Mouse (Mus musculus): Measurements from ENCODE around the gene Slfn5.
"Not testable (repeated sequence)": the region's sequence is repeated elsewhere in the genome, so short reads cannot be mapped to it uniquely, and the experiment has no call there.

Gene Slfn5

DNA sequence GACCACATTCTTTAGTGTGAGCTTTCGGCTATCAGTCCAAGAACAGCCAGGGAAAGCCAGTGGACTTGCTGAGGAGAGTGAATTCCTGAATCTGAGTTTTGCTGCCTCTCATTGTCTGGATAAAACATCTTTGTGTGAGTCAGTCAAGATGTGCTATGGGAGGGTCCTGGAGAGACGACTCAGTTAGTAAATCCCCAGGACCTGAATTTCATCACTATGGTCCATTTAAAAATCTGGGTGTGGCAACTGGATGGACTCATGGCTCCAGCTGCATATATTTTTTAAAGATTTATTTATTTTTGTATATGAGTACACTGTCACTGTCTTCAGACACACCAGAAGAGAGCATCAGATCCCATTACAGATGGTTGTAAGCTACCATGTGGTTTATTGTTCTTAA is 5.5 kb upstream of the Slfn5 start:
- DNase-seq (ENCODE audit: low spot score in 2 of 2), result no peak

DNA sequence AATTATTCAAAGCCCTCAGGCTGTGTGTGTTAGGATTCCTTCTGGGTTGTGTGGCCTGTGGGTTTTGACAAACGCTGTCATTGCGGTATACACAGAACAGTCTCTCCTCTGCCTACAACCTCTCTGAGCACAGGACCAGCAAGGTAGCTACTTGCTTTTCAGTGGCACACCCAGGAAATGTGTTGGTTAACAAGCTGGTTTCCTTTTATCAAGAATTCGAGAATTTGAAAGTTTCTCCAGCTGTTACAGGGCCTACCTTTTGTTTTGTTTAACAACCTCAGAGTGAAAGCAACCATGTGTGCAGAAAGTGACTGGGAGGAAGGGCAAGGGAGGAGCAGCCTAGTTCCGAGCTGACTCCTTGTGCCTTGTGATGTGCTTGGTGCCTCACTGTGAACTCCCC is 3.7 kb upstream of the Slfn5 start:
- DNase-seq (ENCODE audit: low spot score in 2 of 2), result no peak

DNA sequence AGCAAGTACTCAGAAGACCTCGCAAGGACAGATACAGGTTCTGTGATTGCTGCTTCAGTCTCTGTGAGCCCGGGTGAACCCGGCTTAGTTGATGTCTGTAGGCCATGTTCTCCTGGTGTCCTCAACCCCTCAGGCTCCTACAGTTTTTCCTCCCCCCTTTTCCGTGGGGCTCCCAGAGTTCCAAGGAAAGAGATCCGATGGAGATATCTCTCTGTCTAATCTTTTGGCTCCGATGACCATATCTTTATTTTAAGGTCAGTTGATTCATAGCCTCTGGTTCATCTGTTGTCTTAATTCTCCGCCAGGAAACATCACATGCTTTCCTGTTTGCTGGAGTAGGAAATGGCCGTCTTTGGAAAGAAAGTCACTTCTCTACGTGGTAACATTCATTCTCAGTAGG is 2.1 kb upstream of the Slfn5 start:
- no peak for DNase-seq (ENCODE audit: low spot score in 2 of 2)

DNA sequence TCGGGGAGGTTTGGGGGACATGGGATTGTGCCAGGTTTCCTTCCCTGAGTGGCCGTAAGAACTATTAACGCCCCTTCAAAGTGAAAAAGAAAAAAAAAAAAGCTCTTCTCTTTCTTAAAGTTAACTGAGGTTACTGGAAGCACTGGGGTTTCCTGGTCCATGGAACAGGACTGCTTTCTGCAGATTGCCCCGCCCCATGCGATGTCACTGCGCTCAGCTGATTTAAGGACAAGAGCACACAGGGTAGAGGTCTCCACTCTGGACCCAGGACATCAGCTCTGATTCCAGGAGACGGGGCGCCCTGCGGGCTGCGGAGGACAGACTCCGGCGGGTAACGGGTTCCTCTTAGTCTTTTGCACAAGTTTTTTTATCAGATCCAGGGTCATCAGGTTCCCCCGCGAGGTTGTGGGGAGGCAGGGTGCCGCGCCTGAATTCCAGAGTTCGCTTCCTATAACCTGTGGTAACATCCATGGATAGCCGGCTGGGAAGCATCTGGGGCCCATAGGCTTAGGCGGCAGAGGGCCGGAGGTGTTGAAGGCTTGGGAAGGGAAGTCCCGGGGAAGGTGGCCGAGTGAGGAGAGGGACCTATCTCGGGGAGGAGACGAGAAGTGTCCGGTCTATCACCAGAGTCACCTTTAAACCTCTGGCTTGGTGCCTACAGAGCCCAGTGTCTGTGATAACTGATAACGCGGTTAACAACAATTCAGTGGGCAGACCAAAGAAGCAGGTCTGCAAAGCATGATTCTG is 889 bp downstream of the Slfn5 start:
- no peak for DNase-seq (ENCODE audit: low spot score in 2 of 2)

DNA sequence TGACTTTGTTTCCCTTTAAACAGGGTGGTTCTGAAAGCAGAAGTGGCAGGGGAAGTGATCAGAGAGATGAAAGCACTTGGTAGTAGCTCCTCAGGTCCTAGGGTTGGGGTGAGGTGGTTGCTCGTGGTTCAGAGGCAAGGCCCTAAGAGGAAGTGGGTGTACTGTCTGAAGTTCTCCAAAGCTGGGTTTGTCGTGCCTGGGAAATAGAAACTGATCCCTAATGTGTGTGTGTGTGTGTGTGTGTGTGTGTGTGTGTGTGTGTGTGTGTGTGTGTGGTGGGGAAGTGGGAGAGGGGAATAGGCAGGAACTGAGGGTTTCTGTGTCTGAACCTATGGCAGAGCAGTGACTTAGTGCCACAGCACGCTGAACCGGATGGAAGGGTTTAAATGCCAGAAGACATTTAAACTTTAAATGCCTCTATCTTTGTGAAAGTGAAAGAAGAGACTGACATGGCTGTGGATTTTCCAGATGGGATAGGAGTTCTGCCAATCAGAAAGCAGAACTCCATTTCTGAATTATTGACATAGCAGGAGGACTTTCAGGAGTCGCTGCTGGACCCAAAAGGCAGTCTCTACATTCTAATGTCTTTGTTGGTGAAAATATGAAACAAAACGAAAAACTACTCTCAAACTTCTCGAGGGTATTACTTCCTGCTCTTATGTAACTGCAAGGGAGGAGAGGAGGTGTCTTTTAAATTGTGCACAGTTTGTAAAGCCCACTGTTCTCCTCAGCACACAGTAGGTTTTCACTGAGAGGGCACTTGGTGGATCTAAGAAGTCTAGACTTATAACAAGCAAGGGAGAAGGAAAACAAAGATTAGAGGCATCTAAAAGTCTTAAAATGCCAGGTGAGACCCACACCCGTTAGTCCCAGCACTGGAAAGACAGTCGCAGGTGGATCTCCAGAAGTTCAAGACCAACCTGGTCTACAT is 1.7 kb downstream of the Slfn5 start:
- DNase-seq (ENCODE audit: low spot score in 2 of 2), result no peak

DNA sequence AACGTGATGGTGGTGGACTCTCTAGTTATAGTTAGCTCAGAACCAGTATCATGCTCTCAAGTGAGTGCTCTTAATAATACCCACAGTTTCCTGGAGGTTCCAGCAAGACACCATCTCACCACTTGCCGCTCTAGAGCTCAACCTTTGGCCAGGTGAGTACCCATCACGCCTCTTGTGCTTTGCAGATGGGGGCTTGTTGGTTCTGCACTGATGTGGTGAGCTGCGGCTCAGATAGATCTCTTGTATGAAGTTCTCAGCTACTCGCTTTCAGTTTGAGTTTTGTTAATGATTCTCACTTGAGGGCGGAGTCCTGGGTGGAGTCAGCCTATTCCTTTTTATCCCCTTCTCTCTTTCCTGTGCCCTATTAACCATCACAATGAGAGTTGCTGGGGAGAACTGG is 3.5 kb downstream of the Slfn5 start:
- DNase-seq (ENCODE audit: low spot score in 2 of 2), result no peak

DNA sequence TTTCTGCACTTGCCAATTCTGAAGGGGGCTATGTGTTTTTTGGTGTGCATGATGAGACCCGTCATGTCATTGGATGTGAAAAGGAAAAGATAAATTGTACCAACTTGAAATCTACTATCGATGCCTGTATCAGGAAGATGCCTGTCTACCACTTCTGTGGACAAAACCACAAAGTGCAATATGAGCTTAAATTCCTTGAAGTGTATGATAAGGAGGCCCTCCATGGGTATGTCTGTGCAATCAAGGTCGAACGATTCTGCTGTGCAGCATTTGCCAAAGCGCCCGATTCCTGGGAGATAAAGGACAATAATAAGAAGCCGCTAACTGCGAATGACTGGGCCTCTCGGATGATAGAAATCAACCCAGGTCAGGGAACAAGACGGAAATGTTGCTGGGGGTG is 5.8 kb downstream of the Slfn5 start:
- DNase-seq (ENCODE audit: low spot score in 2 of 2), result no peak

DNA sequence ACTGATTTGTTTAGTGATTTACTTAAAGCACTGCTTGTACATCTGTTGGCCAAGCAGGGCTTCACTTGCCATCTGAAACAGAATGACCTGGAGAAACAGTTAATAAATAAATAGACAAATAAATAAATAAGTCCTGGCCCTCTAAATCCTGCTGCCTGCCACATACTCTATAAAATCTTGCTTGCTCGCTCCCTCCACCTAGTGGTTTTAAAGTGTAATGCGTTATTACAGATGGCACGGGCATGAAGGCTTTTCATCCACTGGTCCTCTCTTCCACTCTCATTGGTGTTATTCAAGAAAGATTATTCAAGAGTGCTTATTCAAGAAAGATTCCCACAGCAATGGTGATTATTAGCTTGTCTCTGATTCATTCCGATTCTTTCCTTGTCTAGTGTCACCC is 8.5 kb downstream of the Slfn5 start:
- no peak for DNase-seq (ENCODE audit: low spot score in 2 of 2)

DNA sequence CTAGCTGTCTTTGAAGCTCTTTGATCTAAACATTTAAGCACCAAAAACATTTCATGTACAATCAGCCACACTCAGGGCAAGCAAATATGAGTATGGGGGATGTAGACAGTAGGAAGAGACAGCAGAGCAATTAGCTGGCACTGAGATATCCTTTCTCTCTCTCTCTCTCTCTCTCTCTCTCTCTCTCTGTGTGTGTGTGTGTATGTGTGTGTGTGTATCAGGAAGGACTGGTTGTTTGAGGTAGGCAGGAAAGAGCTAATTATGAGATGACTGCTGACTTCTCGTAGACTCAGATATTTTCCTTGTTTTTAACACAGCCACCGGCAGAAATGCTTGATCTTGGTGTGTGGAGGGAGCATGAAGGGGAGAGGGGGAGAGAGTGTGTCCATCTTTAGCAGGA is 10.6 kb downstream of the Slfn5 start:
- no peak for DNase-seq (ENCODE audit: low spot score in 2 of 2)

DNA sequence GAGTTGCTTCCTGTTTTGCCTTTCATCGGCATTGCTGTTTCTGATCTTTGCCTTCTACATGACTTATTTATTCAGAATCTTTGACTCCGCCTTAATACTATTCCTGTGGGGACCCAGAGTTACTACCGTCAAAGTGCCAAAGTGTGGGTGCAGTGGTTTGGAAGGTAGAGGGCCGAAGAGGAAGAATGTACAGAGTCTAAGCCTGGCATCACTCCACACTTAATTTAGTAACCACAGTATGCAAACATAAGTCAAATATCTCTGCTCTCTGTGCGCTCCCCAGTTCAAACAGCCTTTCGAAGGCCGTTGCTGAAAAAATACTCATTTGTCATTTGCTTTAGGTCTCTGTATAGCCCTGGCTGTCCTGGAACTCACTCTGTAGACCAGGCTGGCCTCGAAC is 11.1 kb downstream of the Slfn5 start:
- no peak for DNase-seq (ENCODE audit: low spot score in 2 of 2)

DNA sequence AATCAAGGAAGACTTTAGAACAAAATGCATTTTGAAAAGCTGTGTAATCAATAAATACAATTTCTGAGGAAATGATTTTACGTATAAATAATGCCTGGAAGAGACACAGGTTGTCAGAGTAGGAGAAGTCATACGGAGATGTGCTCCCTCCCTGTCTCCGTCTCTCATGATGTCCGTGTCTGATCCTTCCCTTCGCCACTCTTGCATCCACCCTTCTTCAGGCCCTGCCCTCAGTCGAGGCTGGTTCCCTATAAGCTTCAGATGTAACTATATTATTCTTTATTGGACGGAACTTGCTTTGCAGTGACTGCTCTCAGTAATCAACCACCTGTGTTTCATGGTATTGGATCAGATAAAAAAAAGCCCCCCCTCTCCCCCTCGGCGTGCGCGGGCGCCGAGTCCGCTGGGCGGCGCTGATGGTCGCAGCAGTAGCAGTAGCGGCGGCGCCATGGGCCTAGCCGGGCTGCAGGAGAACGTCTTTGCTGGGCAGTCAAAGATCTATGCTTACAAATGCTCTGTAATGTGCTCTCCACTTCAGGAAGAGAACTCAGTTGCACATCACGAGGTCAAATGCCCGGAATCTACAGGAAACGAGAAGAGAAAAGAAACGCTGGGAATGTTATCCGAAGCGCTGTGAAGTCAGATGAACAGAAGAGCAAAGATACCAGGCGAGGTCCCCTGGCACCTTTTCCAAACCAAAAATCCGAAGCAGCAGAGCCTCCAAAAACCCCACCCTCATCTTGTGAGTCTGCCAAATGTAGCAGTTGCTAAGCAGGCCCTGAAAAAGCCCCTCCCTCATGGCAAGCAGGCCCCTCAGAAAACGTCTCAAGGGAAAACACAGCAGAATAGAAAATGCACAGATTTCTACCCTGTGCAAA is 19.8 kb downstream of the Slfn5 start:
- no peak for DNase-seq (ENCODE audit: low spot score in 2 of 2)

DNA sequence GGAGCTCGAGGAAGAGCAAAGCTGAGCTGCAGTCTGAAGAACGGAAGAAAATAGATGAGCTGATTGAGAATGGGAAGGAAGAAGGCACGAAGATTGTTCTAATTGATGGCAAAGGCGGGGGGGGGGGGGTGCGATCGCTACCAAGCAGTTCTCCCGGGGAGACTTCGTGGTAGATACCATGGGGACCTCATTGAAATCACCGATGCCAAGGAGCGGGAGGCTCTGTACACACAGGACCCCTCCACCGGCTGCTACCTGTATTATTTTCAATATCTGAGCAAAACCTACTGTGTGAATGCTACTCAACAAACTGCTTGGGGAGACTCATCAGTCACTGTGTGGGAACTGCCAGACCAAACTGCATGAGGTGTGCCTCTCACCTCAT is 20.4 kb downstream of the Slfn5 start:
- DNase-seq (ENCODE audit: low spot score in 2 of 2), result no peak

DNA sequence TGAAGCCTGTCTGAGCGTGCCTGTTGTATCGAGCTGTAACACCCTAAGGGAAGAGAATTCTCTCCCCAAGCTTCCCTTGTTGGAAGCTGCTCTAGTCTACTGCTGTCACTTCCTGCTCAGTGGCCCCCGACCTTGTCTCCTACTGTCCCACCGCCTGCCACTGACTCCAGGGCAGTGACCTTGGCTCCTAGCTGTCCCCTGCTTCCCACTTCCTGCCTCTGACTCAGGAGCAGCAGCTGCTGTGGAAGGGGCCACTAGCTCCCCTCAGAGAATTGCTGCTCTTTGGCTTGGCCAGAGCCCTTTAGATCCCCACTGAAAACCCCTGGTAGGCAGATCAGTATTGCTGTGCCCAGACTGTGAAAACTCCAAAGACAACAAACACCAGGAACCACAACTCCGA is 22.8 kb downstream of the Slfn5 start:
- DNase-seq (ENCODE audit: low spot score in 2 of 2), result no peak

DNA sequence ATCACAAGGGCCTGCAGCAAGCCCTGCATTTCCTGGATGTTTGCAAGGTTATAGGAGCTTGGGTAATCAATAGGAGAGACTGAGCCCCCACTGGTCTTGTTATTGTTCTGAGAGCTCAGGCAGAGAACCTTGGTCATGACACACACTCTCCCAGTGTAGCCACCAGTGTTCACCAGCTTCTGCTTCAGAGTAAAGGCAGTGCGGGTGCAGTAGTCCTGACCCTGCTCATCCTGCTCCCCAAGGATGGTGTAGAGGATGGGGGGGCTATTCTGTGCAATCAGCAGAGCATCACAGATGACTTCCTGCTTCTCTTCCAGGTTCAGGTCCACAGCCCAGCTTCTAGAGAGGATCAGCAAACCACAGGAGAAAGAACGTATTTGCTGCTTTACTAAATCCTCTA is 31.3 kb downstream of the Slfn5 start:
- not testable (repeated sequence) for DNase-seq (ENCODE audit: low spot score in 2 of 2)

DNA sequence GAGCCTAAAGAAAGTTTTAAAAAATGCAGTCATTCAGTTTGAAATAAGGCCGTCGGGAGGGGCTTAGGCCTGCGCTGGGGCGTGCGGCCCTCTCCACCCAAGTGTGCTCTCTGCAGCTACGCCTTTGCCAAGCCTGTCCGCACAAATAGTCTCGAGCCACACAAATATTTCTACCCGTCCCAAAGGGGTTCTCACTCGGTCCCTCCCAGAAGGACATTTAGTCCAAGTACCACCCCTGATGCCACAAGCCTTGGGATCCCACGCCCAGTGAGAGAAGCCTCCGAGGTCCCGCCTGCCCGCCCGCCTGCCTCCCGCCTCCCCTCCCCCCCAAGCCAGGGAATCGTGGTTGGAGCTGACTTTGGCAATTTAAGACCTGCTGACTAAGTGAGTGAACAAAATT is 32.0 kb downstream of the Slfn5 start:
- no peak for DNase-seq (ENCODE audit: low spot score in 2 of 2)

DNA sequence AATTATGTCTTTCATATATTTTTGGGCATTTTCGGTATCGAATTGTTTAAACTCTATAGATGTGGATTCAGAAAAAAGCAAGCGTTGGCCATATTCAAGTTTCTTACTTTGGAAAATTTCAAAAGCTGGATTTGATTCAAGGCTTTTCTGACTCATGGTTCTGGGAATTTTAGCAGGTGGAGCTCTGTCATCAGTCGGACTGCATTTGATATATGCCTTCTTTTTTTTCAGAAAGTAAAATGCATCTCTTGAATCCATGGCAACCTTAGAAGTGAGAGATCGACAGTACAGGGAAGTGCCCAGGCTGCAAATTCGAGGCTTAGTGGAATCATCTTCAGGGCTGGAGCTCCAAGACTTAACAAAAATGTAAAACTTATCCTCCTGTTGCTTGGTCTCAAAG is 36.5 kb downstream of the Slfn5 start:
- no peak for DNase-seq (ENCODE audit: low spot score in 2 of 2)

DNA sequence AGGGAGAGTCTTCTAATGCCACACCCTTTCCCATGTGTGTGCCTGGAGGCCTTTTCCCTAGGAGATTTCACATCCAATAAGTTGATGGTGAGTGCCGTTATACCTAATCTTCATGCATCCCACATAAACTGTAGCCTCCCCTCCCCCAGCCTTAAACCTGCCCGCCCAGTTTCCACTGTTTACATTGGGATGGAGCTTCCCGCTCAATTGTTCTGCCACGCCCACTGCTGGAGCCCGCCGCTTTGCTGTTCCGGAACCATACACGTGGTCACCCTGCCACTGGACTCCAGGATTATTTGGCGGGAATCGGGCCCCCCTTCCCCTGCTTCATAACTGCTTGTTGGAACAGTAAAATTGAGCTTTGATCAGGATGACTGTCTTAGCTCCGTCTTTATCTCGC is 38.2 kb downstream of the Slfn5 start:
- no peak for DNase-seq (ENCODE audit: low spot score in 2 of 2)

DNA sequence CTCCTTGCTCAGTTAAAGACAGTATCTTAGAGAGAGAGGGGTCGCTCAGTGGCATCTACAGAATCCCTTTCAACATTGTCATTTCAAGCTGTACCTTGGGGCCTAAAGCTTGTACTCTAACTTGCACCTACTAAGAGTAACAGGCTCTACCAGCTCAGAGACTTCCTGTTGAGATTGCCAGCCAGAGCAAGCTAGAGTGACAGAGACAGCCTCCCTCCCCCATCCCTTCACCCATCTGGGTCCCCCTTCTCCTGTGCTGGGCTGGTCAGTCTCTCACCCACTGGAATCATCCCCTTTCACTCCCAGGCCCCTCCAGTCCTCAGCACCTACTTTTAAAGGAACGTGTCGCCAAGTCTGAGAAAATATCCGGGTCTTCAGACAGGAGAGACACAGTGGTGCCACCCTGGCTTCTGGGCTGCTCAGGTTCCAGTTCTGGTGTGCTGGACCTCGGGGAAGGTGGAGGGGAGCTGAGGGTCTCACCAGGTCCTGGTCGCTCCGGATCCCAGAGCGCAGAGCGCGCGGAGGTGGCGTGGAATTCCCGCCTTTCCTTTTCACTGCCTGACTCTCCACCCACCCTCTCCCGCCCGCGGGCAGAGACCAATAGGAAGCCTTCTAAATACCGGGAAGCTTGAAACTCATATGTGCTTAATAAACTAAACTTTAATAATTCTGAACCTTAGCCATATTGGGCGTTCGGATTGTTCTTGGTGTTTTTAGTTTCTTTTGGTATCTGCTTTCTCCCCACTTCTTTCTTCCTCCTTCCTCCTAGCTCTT is 39.6 kb downstream of the Slfn5 start:
- not testable (repeated sequence) for DNase-seq (ENCODE audit: low spot score in 2 of 2)

DNA sequence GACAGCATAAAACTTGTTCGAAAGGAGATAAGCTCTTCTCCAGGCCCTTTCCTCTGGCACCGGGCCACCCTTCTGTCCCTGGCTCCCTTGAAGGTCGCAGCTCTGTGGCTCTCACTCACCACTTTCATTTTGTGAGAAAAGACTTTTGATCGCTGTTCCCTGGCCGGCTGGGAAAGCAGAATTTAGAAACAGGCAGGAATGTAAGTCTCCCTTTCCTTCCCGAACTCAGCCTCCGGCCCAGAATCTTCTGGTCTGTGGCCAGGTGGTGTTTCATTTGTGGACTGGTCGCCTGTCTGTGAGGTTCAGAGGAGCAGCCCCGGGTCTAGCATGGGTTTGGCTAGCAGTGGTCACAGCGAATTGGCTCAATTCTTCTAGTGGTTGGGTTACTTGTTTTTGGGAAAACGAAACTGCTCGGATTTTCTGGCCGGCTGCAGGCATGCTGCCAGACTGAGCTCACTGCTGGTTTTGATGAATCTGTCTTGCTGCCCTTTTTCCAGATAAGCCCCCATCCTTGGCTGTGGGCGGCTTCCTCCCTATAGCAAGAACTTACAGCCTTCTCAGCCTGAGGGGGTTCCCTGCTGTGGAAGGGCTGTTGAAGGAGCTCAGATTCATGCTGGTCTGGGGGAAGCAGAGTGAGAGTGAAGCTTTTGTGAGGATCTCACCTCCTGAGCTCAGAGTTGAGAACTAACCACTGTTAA is 40.5 kb downstream of the Slfn5 start, which contains the start of gene Slfn9:
Slfn9 (minus strand) TSS at position 362 of the 698 bp plus-strand sequence.
- DNase-seq (ENCODE audit: low spot score in 2 of 2), result no peak

DNA sequence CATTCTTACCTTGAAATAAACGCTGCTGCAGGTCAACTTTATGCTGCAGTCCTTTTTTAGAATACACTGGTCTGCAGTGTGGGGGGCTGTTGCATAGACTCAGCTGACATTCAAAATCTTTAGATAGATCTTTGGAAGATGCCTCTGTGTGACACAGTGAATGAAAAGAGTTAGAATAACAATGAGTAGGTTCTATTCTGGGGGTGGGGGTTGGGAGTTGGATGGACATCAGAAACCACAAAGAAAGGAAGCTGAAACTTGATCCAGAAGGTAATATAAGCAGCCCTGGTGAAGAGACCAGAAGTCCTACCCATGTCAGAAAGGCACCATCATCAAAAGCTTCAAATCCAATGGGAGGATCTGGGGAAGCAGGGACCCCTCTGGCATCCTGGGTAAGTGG is 62.2 kb downstream of the Slfn5 start:
- DNase-seq (ENCODE audit: low spot score in 2 of 2), result no peak

All from right cerebral cortex, postnatal 36 days (tissue).